Mouse (Mus musculus): ENCODE results near the gene Gm136.

Gene Gm136

GRCm38 (mm10) chr4:34715062-34715461, 41.0 kb downstream of the Gm136 start:
- WGBS = 93% methylated on average over 1 of the region's 1 CpGs

DNA sequence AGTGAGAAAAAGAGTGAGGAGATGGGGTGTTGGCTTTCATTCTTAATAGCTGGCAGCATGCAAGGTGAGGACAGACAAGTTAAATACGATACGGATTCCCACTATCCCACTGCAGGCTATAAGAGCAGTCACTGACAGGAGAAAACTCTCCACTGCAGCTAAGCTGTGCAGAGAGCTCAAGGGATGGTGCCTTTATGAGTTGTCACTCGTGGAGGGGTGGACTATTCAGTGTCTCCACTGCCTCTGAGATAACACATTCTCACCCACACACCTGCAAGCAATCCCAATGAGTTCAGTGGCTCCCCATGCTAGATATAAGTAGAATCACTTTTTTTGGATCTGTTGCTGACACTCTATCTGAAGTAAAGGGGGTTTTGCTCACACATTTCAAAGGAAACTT, 47.9 kb downstream of the Gm136 start:
- WGBS = 49% methylated on average over 3 of the region's 3 CpGs

- 86% methylated on average over 3 of the region's 3 CpGs for WGBS
Observed at GRCm38 (mm10) chr4:34707248-34707647, 48.8 kb downstream of the Gm136 start.

GRCm38 (mm10) chr4:34703029-34703428, 53.0 kb downstream of the Gm136 start:
- WGBS = 63% methylated on average over 4 of the region's 4 CpGs

DNA sequence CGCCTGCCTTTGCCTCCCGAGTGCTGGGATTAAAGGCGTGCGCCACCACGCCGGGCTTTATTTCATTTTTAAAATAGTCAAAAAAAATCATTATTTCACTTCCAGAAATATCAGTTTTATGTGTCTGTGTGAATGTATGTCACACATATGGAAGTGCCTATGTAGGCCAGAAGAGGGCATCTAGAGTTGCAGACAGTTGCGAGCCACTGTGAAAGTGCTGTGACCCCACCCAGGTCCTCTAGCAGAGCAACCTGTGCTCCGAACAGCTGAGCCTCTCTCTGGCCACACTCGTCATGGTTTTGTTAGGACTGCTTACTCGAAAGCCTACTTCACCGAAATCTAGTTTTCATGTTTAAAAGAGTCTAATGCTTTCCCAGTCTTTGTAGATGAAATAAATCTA, 53.8 kb downstream of the Gm136 start:
- 98% methylated on average over 11 of the region's 11 CpGs for WGBS

- WGBS = 43% methylated on average over 5 of the region's 5 CpGs
Observed at GRCm38 (mm10) chr4:34701528-34701927, 54.5 kb downstream of the Gm136 start.

Data from cerebral cortex, adult 2 months (tissue).